Mouse (Mus musculus) forebrain, embryonic 16.5 days (tissue): Measurements from ENCODE around the gene Rnf44. TPM values are rescaled to one million over a fixed set of nuclear protein-coding genes. Genes with fewer than 3 reads are reported as not detected.

Experiments used
- ATAC-seq: fragments of 200-750 bp; cut with Nextera tagmentation; 2 replicates; pipeline ENCODE4 v1.8.0; 2017; ENCODE audit warnings: mild to moderate bottlenecking, moderate library complexity
- H3K27ac ChIP-seq: fragments of 300-500 bp; sonication (generic); 2 replicates; pipeline ENCODE4 v1.5.1; 2014; ENCODE audit warnings: low read length, control low read depth
- H3K27me3 ChIP-seq: fragments of 300-500 bp; sonication (generic); replicated peaks from 2 replicates; pipeline ENCODE4 v1.6.1; 2014; ENCODE audit warnings: low read length; ENCODE audit not compliant: control insufficient read depth, insufficient read depth
- H3K36me3 ChIP-seq: fragments of 300-500 bp; sonication (generic); 2 replicates; pipeline ENCODE4 v1.6.1; 2014; ENCODE audit not compliant: control insufficient read depth, insufficient read depth
- H3K4me1 ChIP-seq: fragments of 300-500 bp; sonication (generic); replicated peaks from 2 replicates; pipeline ENCODE4 v1.6.1; 2014; ENCODE audit warnings: low read length; ENCODE audit not compliant: control insufficient read depth, insufficient read depth
- H3K4me2 ChIP-seq: fragments of 300-500 bp; sonication (generic); 2 replicates; pipeline ENCODE4 v1.6.1; 2014; ENCODE audit warnings: mild to moderate bottlenecking, low read length, control low read depth
- H3K4me3 ChIP-seq: fragments of 300-500 bp; sonication (generic); replicated peaks from 2 replicates; pipeline ENCODE4 v1.5.1; 2014; ENCODE audit warnings: mild to moderate bottlenecking, low read length, control low read depth
- H3K9ac ChIP-seq: fragments of 300-500 bp; sonication (generic); replicated peaks from 2 replicates; pipeline ENCODE4 v1.6.1; 2014; ENCODE audit warnings: low read depth, low read length, control low read depth
- H3K9me3 ChIP-seq: fragments of 300-500 bp; sonication (generic); 2 replicates; pipeline ENCODE4 v1.6.1; 2016; ENCODE audit warnings: low read length; ENCODE audit not compliant: control insufficient read depth
- WGBS: fragments of 180-500 bp; shearing (Covaris S2); extraction: QIAGEN DNeasy Blood & Tissue Kit; methylation state at CpG from one replicate; pipeline ENCODE4 v1.1.7; 2014; 5-methylcytosine and 5-hydroxymethylcytosine counted together
- polyA plus RNA-seq: library from polyadenylated mRNA; unstranded; fragments of >200 nt; fragmentation: Nextera tagmentation; extraction: Ambion mirVana; gene quantifications from 2 replicates; pipeline ENCODE4 v1.2.1, GENCODE M21; 2015

Rnf44 gene
- polyA plus RNA-seq, 1 experiment from 2014 or later, result 92.2 TPM

GRCm38 (mm10) chr13:54710866-54711265 lies 17.2 kb upstream of the Rnf44 start:
- no peaks in the 10 kb centered on the region for H3K4me1 ChIP-seq
- no peak overlapping the region for H3K9ac ChIP-seq
- H3K4me2 ChIP-seq, result no peak overlapping the region
- no peak for ATAC-seq
- no peak overlapping the region for H3K27ac ChIP-seq
- WGBS, result 67% methylated on average over 3 of the region's 3 CpGs
- H3K9me3 ChIP-seq, result no peaks in the 10 kb centered on the region
- H3K36me3 ChIP-seq, result no peaks in the 10 kb centered on the region
- H3K4me3 ChIP-seq, result no peak overlapping the region
- H3K27me3 ChIP-seq, result no peaks in the 10 kb centered on the region

- ATAC-seq, result no peak
- Histone ChIP-seq H3K4me3 (no peak overlapping the region), H3K27me3 (0 out of 2 replicates have a peak, but pooled peaks cover 2% of the 10 kb centered on the region), H3K9ac (no peak overlapping the region), H3K4me1 (no peaks in the 10 kb centered on the region), H3K4me2 (no peak overlapping the region), H3K36me3 (no peaks in the 10 kb centered on the region), H3K9me3 (no peaks in the 10 kb centered on the region), H3K27ac (no peak overlapping the region)
- 63% methylated on average over 6 of the region's 6 CpGs for WGBS
Observed at GRCm38 (mm10) chr13:54704890-54705289, 11.2 kb upstream of the Rnf44 start.

DNA sequence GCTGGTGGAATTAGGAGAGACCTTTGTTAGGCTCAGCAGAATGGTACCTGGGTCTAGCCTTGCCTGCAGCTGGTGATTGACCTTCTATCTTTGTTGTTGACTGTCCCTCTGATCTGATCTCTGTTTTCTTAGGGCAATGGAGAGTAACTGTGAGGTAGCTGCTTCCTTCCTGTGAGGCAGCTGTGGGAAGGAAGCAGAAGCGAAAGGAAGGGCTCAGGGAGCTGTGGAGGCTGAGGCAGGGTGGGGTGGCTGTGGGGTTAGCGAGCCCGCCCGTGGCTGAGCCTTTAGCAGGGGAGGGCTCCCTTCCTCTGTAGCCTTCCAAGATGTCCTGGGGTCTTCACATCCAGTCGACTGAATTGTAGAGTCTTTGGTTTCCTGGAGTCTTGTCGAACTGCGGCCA lies 8.8 kb upstream of the Rnf44 start:
- no peak overlapping the region for H3K4me3 ChIP-seq
- no peaks in the 10 kb centered on the region for H3K36me3 ChIP-seq
- no peaks in the 10 kb centered on the region for H3K4me1 ChIP-seq
- no peak for ATAC-seq
- 0 out of 2 replicates have a peak, but pooled peaks cover 2% of the 10 kb centered on the region for H3K27me3 ChIP-seq
- H3K4me2 ChIP-seq, result no peak overlapping the region
- no peak overlapping the region for H3K27ac ChIP-seq
- 75% methylated on average over 7 of the region's 7 CpGs for WGBS
- H3K9ac ChIP-seq, result no peak overlapping the region
- H3K9me3 ChIP-seq, result no peaks in the 10 kb centered on the region

- no peak within 1 kb of the TSS for H3K27ac ChIP-seq
- H3K9me3 ChIP-seq, result no peaks in the 10 kb centered on the region
- H3K9ac ChIP-seq, result no peak within 1 kb of the TSS
- H3K36me3 ChIP-seq, result no peaks in the 10 kb centered on the region
- H3K4me3 ChIP-seq, result no peak within 1 kb of the TSS
- H3K4me1 ChIP-seq, result no peaks in the 10 kb centered on the region
- H3K27me3 ChIP-seq, result 0 out of 2 replicates have a peak, but pooled peaks cover 2% of the 10 kb centered on the region
- ATAC-seq, result no peak
- 71% methylated on average over 5 of the region's 5 CpGs for WGBS
- H3K4me2 ChIP-seq, result no peak within 1 kb of the TSS
Observed at GRCm38 (mm10) chr13:54701243-54701642, 7.5 kb upstream of the Rnf44 start, which contains the start of gene Cdhr2. Gene Cdhr2, plus strand, starts transcription at chr13:54701461.

DNA sequence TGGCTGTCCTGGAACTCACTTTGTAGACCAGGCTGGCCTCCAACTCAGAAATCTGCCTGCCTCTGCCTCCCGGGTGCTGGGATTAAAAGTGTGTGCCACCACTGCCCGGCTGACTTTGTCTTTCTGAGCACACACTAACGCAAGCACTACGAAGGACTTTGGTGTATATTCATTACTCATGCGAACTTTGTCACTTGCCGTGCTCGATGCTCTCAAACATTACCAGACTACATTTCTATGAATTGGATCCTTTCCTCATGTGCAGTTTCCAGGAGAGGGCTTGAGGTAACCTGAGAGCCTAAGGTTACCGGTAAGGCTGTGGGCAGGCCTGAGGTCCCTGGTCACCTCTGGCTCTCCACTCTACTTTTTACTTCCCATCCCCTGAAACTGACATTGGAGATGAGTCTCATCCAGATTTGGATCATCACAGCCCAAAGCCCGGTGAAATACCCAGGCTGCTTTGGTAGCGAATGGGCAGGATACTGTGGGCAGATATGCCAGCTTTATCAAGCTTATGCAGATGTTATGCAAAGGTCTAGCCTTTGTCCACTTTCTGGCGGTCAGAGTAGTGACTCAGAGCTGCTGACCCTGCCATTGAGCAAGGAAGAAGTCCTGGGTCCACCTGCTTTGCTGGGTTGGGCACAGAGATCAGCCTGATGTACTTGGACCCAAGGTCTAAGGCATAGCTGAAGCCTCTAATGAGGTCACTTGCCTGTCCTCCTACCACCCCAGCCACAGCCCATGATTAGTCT lies 1.9 kb upstream of the Rnf44 start:
- Histone ChIP-seq H3K36me3 (no peaks in the 10 kb centered on the region), H3K9me3 (no peaks in the 10 kb centered on the region), H3K9ac (no peak overlapping the region), H3K4me3 (no peak overlapping the region), H3K4me1 (peaks cover 21% of the 10 kb centered on the region), H3K4me2 (no peak overlapping the region), H3K27me3 (no peaks in the 10 kb centered on the region), H3K27ac (no peak overlapping the region)
- WGBS, result 88% methylated on average over 11 of the region's 11 CpGs
- ATAC-seq, result no peak

DNA sequence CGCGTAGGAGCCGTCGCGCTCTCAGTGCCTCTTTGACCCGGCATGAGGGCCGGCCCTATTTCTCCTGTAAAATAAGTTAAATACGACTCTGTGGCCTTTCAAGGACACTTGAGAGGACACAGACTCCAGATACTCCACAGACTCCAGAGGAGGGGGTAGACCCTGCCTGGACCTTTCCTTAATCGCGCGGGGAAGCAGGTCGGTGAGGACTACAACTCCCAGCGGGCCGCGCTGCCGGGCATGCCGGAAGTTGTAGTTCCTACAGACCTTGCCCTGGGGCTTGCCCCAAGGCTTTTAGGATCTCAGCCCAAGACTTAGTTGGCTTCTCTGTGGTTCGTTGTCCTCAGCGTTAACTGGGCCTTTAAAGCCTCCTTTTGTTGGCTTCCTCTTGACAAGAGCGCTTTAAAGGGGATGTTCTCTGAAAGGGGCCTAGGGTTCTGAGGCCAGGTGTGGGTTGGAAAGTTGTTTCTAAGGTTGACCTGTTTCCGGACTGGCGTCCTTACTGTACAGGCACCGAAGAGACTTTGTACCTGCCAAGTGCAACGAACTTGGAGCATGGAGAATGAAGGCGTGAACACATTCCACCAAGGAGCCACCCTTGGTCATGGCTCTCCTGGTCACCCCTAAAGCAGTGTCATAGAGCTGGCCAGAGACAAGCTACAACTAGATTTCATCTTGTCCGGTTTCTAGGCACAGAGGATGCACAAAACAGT lies 797 bp upstream of the Rnf44 start:
- Histone ChIP-seq H3K27me3 (no peaks in the 10 kb centered on the region), H3K4me2 (peak overlapping the region; percentile 43), H3K36me3 (no peaks in the 10 kb centered on the region), H3K4me3 (peak overlapping the region; percentile 93), H3K27ac (peak overlapping the region; percentile 91), H3K9ac (peak overlapping the region; percentile 64), H3K9me3 (no peaks in the 10 kb centered on the region), H3K4me1 (peaks cover 24% of the 10 kb centered on the region)
- 18% methylated on average over 26 of the region's 26 CpGs for WGBS
- ATAC-seq, result peak; percentile 86

DNA sequence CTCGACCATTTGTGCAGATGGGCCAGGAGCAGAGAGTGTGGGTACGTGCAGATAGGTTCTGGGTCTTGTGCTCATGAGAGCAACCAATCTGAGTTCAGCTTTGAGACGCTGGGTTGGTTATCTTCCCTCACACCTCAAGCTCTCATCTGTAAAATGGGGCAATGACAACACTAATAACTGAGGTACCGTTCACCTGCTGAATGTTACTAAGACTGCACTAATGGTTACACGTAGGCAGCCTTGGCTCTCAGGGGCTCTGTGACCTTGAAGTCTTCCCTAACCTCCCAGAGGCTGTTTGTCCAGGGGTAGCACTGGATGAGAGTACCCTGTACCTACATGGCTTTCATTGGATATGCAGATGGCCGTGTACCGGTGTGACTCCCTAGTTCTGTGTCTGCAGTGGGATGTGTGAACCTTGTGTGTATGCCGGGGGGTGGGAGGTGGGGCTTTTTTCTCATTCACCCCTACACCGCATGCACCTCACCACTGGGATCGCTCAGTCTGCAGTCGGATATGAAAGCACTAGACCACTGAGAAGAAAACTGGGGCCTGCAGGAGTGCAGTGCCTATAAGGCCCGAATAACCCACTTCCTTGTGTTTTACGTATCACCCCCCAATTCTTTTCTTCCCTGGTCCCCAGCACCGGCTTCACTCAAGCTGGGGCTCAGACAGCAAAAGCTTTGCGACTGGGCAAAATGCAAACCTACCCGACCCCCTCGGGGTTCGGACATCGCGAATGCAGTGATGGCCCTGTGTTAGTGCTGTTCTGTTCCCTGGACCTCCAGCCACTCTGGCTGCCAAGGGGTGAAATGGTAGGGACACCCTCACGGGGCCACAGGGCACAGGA lies 773 bp downstream of the Rnf44 start:
- peak overlapping the region; percentile 79 for H3K4me2 ChIP-seq
- H3K36me3 ChIP-seq, result no peaks in the 10 kb centered on the region
- peak overlapping the region; percentile 93 for H3K4me3 ChIP-seq
- peak overlapping the region; percentile 91 for H3K9ac ChIP-seq
- WGBS, result 13% methylated on average over 21 of the region's 21 CpGs
- no peaks in the 10 kb centered on the region for H3K27me3 ChIP-seq
- ATAC-seq, result no peak
- H3K4me1 ChIP-seq, result peaks cover 30% of the 10 kb centered on the region
- H3K9me3 ChIP-seq, result no peaks in the 10 kb centered on the region
- H3K27ac ChIP-seq, result peak overlapping the region; percentile 89

DNA sequence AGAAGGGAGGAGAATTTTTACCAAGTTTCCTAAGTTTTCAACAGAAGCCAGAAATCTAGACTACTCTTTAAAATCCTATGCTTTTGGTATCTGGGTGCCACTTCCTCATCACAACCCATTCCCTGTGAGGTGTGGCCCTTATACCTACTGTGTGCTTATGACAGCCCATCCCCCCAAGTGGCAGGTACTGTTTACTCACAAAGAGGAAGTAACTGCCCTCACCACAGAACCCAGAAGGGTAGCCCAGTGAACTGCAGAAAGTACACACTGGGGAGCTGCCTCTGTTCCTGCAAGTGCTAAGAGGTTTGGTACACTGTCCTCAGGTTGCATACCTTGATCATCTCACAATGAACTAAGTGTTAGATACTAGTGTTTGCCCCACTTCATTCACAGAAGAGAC lies 2.0 kb downstream of the Rnf44 start:
- no peak overlapping the region; the same call in 1 of the 2 replicates for H3K4me2 ChIP-seq
- no peaks in the 10 kb centered on the region for H3K9me3 ChIP-seq
- peaks cover 30% of the 10 kb centered on the region for H3K4me1 ChIP-seq
- H3K27ac ChIP-seq, result no peak overlapping the region
- H3K27me3 ChIP-seq, result no peaks in the 10 kb centered on the region
- H3K4me3 ChIP-seq, result no peak overlapping the region
- H3K36me3 ChIP-seq, result no peaks in the 10 kb centered on the region
- H3K9ac ChIP-seq, result no peak overlapping the region
- no peak for ATAC-seq

- 89% methylated on average over 8 of the region's 8 CpGs for WGBS
- ATAC-seq, result no peak
- Histone ChIP-seq H3K4me2 (no peak overlapping the region), H3K27me3 (no peaks in the 10 kb centered on the region), H3K27ac (no peak overlapping the region), H3K9ac (no peak overlapping the region), H3K4me3 (no peak overlapping the region), H3K36me3 (no peaks in the 10 kb centered on the region), H3K4me1 (peaks cover 39% of the 10 kb centered on the region), H3K9me3 (no peaks in the 10 kb centered on the region)
Observed at GRCm38 (mm10) chr13:54690151-54690740, 3.5 kb downstream of the Rnf44 start.
